Mouse (Mus musculus): Measurements from ENCODE around the gene Gpatch1. TPM values are rescaled to one million over a fixed set of nuclear protein-coding genes. Genes with fewer than 3 reads are reported as not detected.
A peak's percentile ranks its signal among the peaks of the same experiment; 100 is the strongest.

The Gpatch1 gene
- polyA plus RNA-seq, 1 experiment, result 5.7 TPM

DNA sequence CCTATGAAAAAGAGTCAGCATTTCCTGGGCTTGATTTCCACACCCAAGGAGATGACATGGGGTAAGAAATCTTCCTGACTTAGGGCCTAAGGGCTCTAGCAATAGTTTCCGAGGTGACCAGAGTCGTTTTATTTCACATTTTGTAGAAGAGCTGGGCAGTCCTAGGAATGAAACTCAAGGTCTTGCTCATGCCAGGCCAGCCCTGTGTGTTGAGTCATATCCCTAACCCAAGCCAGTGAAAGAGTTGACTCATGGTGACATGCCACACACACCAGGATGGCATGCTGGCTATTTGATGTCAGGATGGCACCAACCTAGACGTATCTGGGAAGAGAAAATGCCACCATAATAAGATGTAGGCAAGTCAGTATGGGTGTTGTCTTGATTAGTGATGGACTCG is 30.8 kb upstream of the Gpatch1 start:
- WGBS, result 88% methylated on average over 4 of the region's 4 CpGs
- Histone ChIP-seq H3K4me1 (ENCODE audit: control insufficient read depth, insufficient read depth, low read length) (peaks cover 3% of the 10 kb centered on the region; the same call in 1 of the 2 replicates), H3K4me3 (replicated peaks; ENCODE audit: extremely low read depth, low read depth, low read length) (no peak overlapping the region)
- no peak for DNase-seq
- no peak for TF ChIP-seq CTCF (IDR thresholded peaks at IDR 0.05; ENCODE audit: insufficient read depth, low read length)
- no peak for TF ChIP-seq POLR2A (IDR thresholded peaks at IDR 0.05; ENCODE audit: borderline replicate concordance, extremely low read depth, low read depth, low read length)

- DNase-seq, result no peak
- 46% methylated on average over 18 of the region's 18 CpGs for WGBS
These were observed 29.9 kb upstream of the Gpatch1 start for GRCm38 (mm10) chr7:35347918-35348700.

GRCm38 (mm10) chr7:35344785-35345330 is 26.6 kb upstream of the Gpatch1 start:
- 82% methylated on average over 5 of the region's 5 CpGs for WGBS
- peaks cover 3% of the 10 kb centered on the region; the same call in 1 of the 2 replicates for H3K4me1 ChIP-seq (ENCODE audit: control insufficient read depth, insufficient read depth, low read length)
- TF ChIP-seq CTCF (IDR thresholded peaks at IDR 0.05; ENCODE audit: insufficient read depth, low read length) (no peak), POLR2A (IDR thresholded peaks at IDR 0.05; ENCODE audit: borderline replicate concordance, extremely low read depth, low read depth, low read length) (no peak)

More at GRCm38 (mm10) chr7:35347918-35348700, 29.9 kb upstream of the Gpatch1 start:
- H3K4me1 ChIP-seq (ENCODE audit: control insufficient read depth, insufficient read depth, low read length), result peaks cover 3% of the 10 kb centered on the region; the same call in 1 of the 2 replicates
- no peak for TF ChIP-seq POLR2A (IDR thresholded peaks at IDR 0.05; ENCODE audit: borderline replicate concordance, extremely low read depth, low read depth, low read length)
- H3K4me3 ChIP-seq (replicated peaks; ENCODE audit: extremely low read depth, low read depth, low read length), result no peak overlapping the region

DNA sequence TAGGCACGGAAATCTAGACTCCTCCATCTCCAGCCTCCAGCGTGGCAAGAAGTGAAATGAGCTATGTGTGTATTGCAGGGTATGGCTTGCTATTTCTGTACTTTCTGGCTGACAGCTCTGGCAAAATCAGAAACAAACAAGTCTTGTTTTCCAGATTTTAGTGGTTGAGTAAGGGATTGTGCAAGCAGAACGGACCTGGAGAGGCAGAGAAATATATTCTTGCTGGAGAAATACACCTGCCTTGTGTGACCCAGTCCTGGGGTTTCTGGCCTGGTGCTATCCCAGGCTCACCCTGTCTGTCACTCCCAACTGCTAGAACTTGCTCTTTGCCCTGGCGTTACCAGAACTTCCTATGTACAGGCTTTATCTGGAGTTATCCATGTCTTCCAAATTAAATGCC is 24.3 kb upstream of the Gpatch1 start:
- H3K4me1 ChIP-seq (ENCODE audit: control insufficient read depth, insufficient read depth, low read length), result no peaks in the 10 kb centered on the region
- TF ChIP-seq CTCF (IDR thresholded peaks at IDR 0.05; ENCODE audit: insufficient read depth, low read length), result no peak
- no peak for DNase-seq
- no peak overlapping the region for H3K4me3 ChIP-seq (replicated peaks; ENCODE audit: extremely low read depth, low read depth, low read length)
- 36% methylated on average over 4 of the region's 4 CpGs for WGBS

More at GRCm38 (mm10) chr7:35344785-35345330, 26.6 kb upstream of the Gpatch1 start:
- H3K4me3 ChIP-seq (replicated peaks; ENCODE audit: extremely low read depth, low read depth, low read length), result no peak overlapping the region
- no peak for DNase-seq

DNA sequence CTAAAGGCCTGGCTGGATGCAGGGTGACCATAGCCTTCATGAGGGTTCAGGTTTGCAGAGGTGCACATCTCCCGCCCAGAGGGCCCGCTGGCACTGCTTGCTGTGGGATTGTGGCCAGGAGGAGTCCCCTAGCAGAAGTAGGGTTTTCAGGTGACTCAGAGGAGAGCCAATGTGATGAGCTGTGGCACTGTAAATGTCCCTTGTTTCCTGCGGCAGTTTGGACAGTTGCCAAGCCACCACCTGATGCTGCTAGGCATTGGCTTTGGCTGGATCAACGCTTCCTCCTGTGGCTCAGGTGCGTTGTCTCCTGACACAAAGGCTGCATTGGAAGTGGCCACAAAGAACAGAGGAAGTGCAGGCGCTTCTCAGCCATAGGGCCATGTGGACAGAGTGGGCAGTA is 23.0 kb upstream of the Gpatch1 start:
- 74% methylated on average over 6 of the region's 6 CpGs for WGBS
- Histone ChIP-seq H3K4me1 (ENCODE audit: control insufficient read depth, insufficient read depth, low read length) (no peaks in the 10 kb centered on the region), H3K4me3 (replicated peaks; ENCODE audit: extremely low read depth, low read depth, low read length) (no peak overlapping the region)
- TF ChIP-seq CTCF (IDR thresholded peaks at IDR 0.05; ENCODE audit: insufficient read depth, low read length), result no peak
- TF ChIP-seq POLR2A (IDR thresholded peaks at IDR 0.05; ENCODE audit: borderline replicate concordance, extremely low read depth, low read depth, low read length), result no peak
- DNase-seq, result no peak

DNA sequence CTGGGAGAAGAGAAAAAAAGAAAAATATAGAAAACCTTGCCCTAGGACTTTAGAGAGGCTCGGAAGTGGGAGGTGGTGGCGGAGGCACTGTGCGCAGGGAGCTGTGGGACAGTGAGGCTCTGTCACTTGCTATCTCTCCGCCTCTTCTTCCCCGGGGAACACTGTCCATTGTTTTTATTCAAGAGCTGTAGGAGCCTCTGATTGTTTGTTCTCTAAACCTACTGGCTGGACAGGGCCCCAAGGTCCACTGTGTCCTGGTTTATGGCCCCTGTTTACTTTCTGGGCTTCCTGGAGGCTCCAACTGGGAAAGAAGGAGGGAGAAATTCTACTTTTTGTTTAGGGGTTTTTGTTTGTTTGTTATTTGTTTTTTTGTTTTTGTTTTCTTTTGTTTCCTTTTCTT is 22.0 kb upstream of the Gpatch1 start:
- 38% methylated on average over 5 of the region's 5 CpGs for WGBS
- TF ChIP-seq CTCF (IDR thresholded peaks at IDR 0.05; ENCODE audit: insufficient read depth, low read length) (no peak), POLR2A (IDR thresholded peaks at IDR 0.05; ENCODE audit: borderline replicate concordance, extremely low read depth, low read depth, low read length) (no peak)
- Histone ChIP-seq H3K4me1 (ENCODE audit: control insufficient read depth, insufficient read depth, low read length) (no peaks in the 10 kb centered on the region), H3K4me3 (replicated peaks; ENCODE audit: extremely low read depth, low read depth, low read length) (no peak overlapping the region)
- DNase-seq, result no peak

DNA sequence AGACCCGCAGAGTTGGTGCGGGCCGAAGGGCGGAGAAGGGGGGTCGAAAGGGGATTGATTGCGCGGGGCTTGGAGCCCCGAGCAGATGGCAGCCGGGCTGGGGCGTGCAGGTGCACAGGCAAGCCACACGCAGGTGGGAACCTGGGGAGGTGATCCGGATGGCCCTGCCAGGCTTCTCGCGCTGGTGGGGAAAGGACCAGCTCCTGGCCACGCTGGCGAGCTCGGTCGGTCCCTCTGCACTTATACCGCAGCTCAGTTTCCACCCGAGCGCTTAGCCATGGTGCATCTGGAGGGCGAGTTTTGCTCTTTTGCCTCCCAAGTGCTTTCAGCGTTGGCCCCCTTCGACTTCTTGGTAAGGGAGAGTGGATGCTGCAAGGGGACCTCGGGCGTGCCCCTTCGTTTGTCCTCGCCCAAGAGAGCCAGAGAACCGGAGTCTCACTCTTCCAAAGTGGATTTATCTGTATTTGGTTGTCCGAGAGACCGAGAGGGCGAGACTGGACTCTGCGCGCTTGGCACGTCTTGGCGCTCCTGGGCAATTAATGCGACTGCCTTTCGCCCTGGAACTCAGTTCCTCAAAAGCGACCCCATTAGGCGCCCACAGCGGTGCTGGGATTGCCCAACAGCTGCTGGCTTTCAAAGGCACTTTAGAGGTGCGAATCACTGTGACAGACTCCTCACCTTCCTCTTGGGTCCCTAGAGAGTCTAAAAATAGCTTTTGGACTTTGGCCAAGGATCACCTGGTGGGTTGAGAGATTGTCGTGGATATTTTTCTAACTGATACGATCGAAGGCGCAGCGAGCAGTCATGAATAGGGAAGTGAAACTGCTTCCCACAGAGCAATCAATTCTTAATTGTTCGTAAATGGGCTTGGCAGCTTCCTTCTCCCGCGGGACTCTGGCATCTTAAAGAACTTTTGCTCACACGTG is 16.6 kb upstream of the Gpatch1 start:
- H3K4me3 ChIP-seq (replicated peaks; ENCODE audit: extremely low read depth, low read depth, low read length), result peak overlapping the region; percentile 92
- TF ChIP-seq POLR2A (IDR thresholded peaks at IDR 0.05; ENCODE audit: borderline replicate concordance, extremely low read depth, low read depth, low read length), result no peak
- no peak for TF ChIP-seq CTCF (IDR thresholded peaks at IDR 0.05; ENCODE audit: insufficient read depth, low read length)
- 0 out of 2 replicates have a peak, but pooled peaks cover 3% of the 10 kb centered on the region for H3K4me1 ChIP-seq (ENCODE audit: control insufficient read depth, insufficient read depth, low read length)
- peak; percentile 53 for DNase-seq
- WGBS, result under 1% methylated on average over 51 of the region's 51 CpGs

DNA sequence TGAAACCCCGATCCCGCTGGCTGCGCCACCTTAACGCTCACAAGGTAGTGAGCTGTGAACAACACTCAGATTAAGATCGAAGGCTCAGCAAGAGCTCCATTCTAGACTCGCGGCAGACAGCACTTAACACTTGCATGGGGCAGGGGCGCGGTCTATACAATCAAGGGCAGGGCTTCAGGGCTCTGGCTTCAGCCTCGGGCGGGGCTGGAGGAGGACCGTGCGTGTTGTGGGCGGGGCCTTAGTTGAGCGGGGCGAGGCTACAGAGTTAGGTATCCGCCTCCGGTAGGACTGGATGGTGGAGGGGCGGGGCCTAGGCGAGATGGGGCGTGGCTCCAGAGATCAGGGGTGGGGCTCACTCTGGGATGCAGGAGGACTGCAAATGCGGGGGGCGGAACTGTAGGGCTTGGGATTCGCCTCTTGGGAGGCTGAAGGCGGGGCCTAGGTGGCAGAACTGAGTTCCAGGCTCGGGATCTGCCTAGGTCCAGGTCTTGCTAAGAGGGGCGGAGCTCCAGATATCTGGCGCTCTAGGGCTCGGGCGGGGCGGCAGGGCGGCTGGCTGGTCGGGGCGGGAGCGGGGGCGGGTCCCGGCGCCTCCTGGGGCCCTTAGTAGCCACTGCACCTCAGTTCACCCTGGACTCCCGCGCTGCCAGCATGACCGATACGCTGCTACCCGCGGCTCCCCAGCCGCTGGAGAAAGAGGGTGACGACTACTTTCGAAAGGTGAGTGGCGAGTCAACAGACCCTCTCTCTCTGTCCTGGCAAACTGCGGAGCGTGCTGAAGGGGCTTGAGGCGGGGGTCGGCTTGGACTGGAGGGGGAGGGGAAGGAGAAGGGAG is 15.7 kb upstream of the Gpatch1 start, which contains the start of gene Rhpn2:
Gene Rhpn2, plus strand, starts transcription at position 479 of the 835 bp plus-strand sequence.
- under 1% methylated on average over 51 of the region's 52 CpGs for WGBS
- Histone ChIP-seq H3K4me1 (ENCODE audit: control insufficient read depth, insufficient read depth, low read length) (0 out of 2 replicates have a peak, but pooled peaks cover 3% of the 10 kb centered on the region), H3K4me3 (replicated peaks; ENCODE audit: extremely low read depth, low read depth, low read length) (peak within 1 kb of the TSS; percentile 92)
- DNase-seq, result peak; percentile 100
- TF ChIP-seq CTCF (IDR thresholded peaks at IDR 0.05; ENCODE audit: insufficient read depth, low read length) (no peak), POLR2A (IDR thresholded peaks at IDR 0.05; ENCODE audit: borderline replicate concordance, extremely low read depth, low read depth, low read length) (peak; percentile 81; the same call in 1 of the 2 replicates)
